Mouse (Mus musculus): ENCODE data around the gene Gm3415. TPM values are rescaled to one million over a fixed set of nuclear protein-coding genes. Genes with fewer than 3 reads are reported as not detected.

Gm3415 gene
- polyA plus RNA-seq, 1 experiment from 2014 or later, result not detected

Other genes with a start within 250 kb of the Gm3415 start
- gene Wasf3, start 171.2 kb upstream of the Gm3415 start, polyA plus RNA-seq (2016; fragmentation: Nextera tagmentation; extraction: Ambion mirVana), result 10.9 and 11.7 TPM in 2 replicates
- not detected in 2 replicates for gene Gm6408, start 74.2 kb upstream of the Gm3415 start, polyA plus RNA-seq (2016; fragmentation: Nextera tagmentation; extraction: Ambion mirVana)
- not detected in 2 replicates for gene Gm6370, start 64.8 kb upstream of the Gm3415 start, polyA plus RNA-seq (2016; fragmentation: Nextera tagmentation; extraction: Ambion mirVana)
- not detected in 2 replicates for gene 4930449I24Rik, start 53.7 kb upstream of the Gm3415 start, polyA plus RNA-seq (2016; fragmentation: Nextera tagmentation; extraction: Ambion mirVana)
- gene Gm3402, start 42.0 kb upstream of the Gm3415 start, polyA plus RNA-seq (2016; fragmentation: Nextera tagmentation; extraction: Ambion mirVana), result not detected in 2 replicates
- not detected in 2 replicates for gene Gm3404, start 30.3 kb upstream of the Gm3415 start, polyA plus RNA-seq (2016; fragmentation: Nextera tagmentation; extraction: Ambion mirVana)
- gene Gm3409, start 18.5 kb upstream of the Gm3415 start, polyA plus RNA-seq (2016; fragmentation: Nextera tagmentation; extraction: Ambion mirVana), result not detected in 2 replicates
- gene Gpr12, start 29.1 kb downstream of the Gm3415 start, polyA plus RNA-seq (2016; fragmentation: Nextera tagmentation; extraction: Ambion mirVana), result 0.12 and 0.20 TPM in 2 replicates
- 14.4 and 14.6 TPM in 2 replicates for gene Usp12, start 238.9 kb downstream of the Gm3415 start, polyA plus RNA-seq (2016; fragmentation: Nextera tagmentation; extraction: Ambion mirVana)